Mouse (Mus musculus) CH12.LX (cell line): ENCODE data around the gene Defb47.

Experiments used
- CTCF ChIP-seq, 2 experiments: IDR thresholded peaks in 1 of 2; conservative IDR thresholded peaks in 1 of 2; 2 replicates each; pipeline ENCODE4 v1.5.1; 2011 to 2012; ENCODE audit warnings: low read depth in 2 of 2, low read length in 2 of 2, improper control_type of control experiment in 1 of 2, inconsistent platforms in 1 of 2, mild to moderate bottlenecking in 1 of 2, moderate library complexity in 1 of 2
- ETS1 ChIP-seq: conservative IDR thresholded peaks from 2 replicates; pipeline ENCODE4 v1.6.1; 2012; ENCODE audit warnings: low read depth, mild to moderate bottlenecking, inconsistent platforms, low read length, improper control_type of control experiment, moderate library complexity
- MAFK ChIP-seq: IDR thresholded peaks from 2 replicates; pipeline ENCODE4 v1.6.1; 2011; ENCODE audit warnings: low read length, improper control_type of control experiment; ENCODE audit not compliant: insufficient replicate concordance
- NELFE ChIP-seq: IDR thresholded peaks from 2 replicates; pipeline ENCODE4 v1.6.1; 2011; ENCODE audit warnings: low read depth, low read length, improper control_type of control experiment
- USF1 ChIP-seq: IDR thresholded peaks from 2 replicates; pipeline ENCODE4 v1.6.1; 2014; ENCODE audit warnings: low read depth, mild to moderate bottlenecking, inconsistent platforms, low read length, improper control_type of control experiment
- USF2 ChIP-seq: conservative IDR thresholded peaks from 2 replicates; pipeline ENCODE4 v1.6.1; 2011; ENCODE audit warnings: low read depth, low read length, improper control_type of control experiment
- ZKSCAN1 ChIP-seq: IDR thresholded peaks from 2 replicates; pipeline ENCODE4 v1.6.1; 2012; ENCODE audit warnings: low read depth, inconsistent platforms, low read length, improper control_type of control experiment, borderline replicate concordance

GRCm38 (mm10) chr14:63013082-63013481 is 15.2 kb downstream of the Defb47 start:
- TF ChIP-seq CTCF (conservative IDR thresholded peaks at IDR 0.05 in 1 of 2, IDR thresholded peaks at IDR 0.05 in 1 of 2; ENCODE audit: low read depth in 2 of 2, low read length in 2 of 2), result no peak
- TF ChIP-seq USF2, result no peak
- no peak for TF ChIP-seq NELFE
- TF ChIP-seq ZKSCAN1, result no peak
- no peak for TF ChIP-seq ETS1
- no peak for TF ChIP-seq MAFK
- TF ChIP-seq USF1, result no peak
